Mouse (Mus musculus): Measurements from ENCODE around the gene Fam166b.

DNA sequence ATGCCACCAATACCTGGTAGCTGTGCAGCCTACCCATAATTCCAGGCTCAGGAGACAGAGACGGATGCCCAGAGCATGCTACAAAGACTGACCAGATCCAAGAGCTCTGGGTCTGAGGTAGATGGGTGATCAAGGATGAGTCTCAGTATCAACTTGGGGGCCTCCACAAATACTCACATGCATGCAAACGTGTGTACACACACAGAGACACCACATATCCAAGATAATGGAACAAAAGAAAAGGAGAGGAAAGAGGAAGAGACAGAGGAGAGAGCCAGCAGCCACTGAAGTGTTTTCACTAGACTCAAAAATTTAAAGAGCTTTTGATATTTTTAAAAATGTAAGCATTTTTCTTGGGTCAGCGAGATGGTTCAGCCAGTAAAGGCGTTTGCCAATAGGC, 10.5 kb downstream of the Fam166b start:
- TF ChIP-seq CTCF (IDR thresholded peaks at IDR 0.05; ENCODE audit: low read depth, low read length): no peak
- no peak for TF ChIP-seq GATA1 (IDR thresholded peaks at IDR 0.05; ENCODE audit: borderline replicate concordance, low read length)
- TF ChIP-seq POLR2AphosphoS5 (IDR thresholded peaks at IDR 0.05; ENCODE audit: insufficient replicate concordance, low read depth, low read length): no peak
- no peak for TF ChIP-seq TAL1 (conservative IDR thresholded peaks at IDR 0.05; ENCODE audit: low read depth, low read length)
